Mouse (Mus musculus) midbrain, embryonic 13.5 days (tissue): Measurements from ENCODE around the gene Isoc2b. TPM values are rescaled to one million over a fixed set of nuclear protein-coding genes. Genes with fewer than 3 reads are reported as not detected.
A peak's percentile ranks its signal among the peaks of the same experiment; 100 is the strongest.

Experiments used
- ATAC-seq: fragments of 200-750 bp; cut with Nextera tagmentation; 2 replicates; pipeline ENCODE4 v1.8.0; 2017; ENCODE audit warnings: mild to moderate bottlenecking, moderate TSS enrichment, moderate library complexity
- H3K27ac ChIP-seq: fragments of 300-500 bp; sonication (generic); 2 replicates; pipeline ENCODE4 v1.5.1; 2015; ENCODE audit warnings: inconsistent platforms, mild to moderate bottlenecking, moderate library complexity
- H3K27me3 ChIP-seq: fragments of 300-500 bp; sonication (generic); 2 replicates; pipeline ENCODE4 v1.6.1; 2015; ENCODE audit warnings: mild to moderate bottlenecking, inconsistent platforms
- H3K36me3 ChIP-seq: fragments of 300-500 bp; sonication (generic); 2 replicates; pipeline ENCODE4 v1.6.1; 2015; ENCODE audit warnings: mild to moderate bottlenecking, inconsistent platforms
- H3K4me1 ChIP-seq: fragments of 300-500 bp; sonication (generic); replicated peaks from 2 replicates; pipeline ENCODE4 v1.6.1; 2015; ENCODE audit warnings: inconsistent platforms
- H3K4me2 ChIP-seq: fragments of 300-500 bp; sonication (generic); replicated peaks from 2 replicates; pipeline ENCODE4 v1.6.1; 2015; ENCODE audit warnings: moderate library complexity, mild to moderate bottlenecking, inconsistent platforms
- H3K4me3 ChIP-seq: fragments of 300-500 bp; sonication (generic); replicated peaks from 2 replicates; pipeline ENCODE4 v1.5.1; 2015; ENCODE audit warnings: mild to moderate bottlenecking, inconsistent platforms
- H3K9ac ChIP-seq: fragments of 300-500 bp; sonication (generic); replicated peaks from 2 replicates; pipeline ENCODE4 v1.6.1; 2015; ENCODE audit warnings: mild to moderate bottlenecking, inconsistent platforms
- H3K9me3 ChIP-seq: fragments of 300-500 bp; sonication (generic); 2 replicates; pipeline ENCODE4 v1.6.1; 2016; ENCODE audit warnings: mild to moderate bottlenecking, inconsistent platforms
- WGBS: fragments of 180-500 bp; shearing (Covaris S2); methylation state at CpG from one replicate; pipeline ENCODE4 v1.1.7; 2015; 5-methylcytosine and 5-hydroxymethylcytosine counted together
- polyA plus RNA-seq: library from polyadenylated mRNA; unstranded; fragments of >200 nt; fragmentation: Nextera tagmentation; extraction: Ambion mirVana; gene quantifications from 2 replicates; pipeline ENCODE4 v1.2.1, GENCODE M21; 2015

The Isoc2b gene
- polyA plus RNA-seq, 1 experiment from 2014 or later = 3.3 TPM

- peaks cover 36% of the 10 kb centered on the region for H3K4me1 ChIP-seq
- peak within 1 kb of the TSS; percentile 64 for H3K4me3 ChIP-seq
- ATAC-seq = peak; percentile 80
- WGBS = under 1% methylated on average over 41 of the region's 41 CpGs
- peak within 1 kb of the TSS; percentile 76 for H3K9ac ChIP-seq
- H3K9me3 ChIP-seq = no peaks in the 10 kb centered on the region
- no peaks in the 10 kb centered on the region for H3K36me3 ChIP-seq
- H3K4me2 ChIP-seq = peak within 1 kb of the TSS; percentile 88
- peak within 1 kb of the TSS; percentile 84 for H3K27ac ChIP-seq
- peaks cover 44% of the 10 kb centered on the region for H3K27me3 ChIP-seq
Measured at GRCm38 (mm10) chr7:4844245-4844916, 25.7 kb downstream of the Isoc2b start, which contains the start of gene Shisa7. Gene Shisa7, minus strand, starts transcription at chr7:4844696.

- H3K9me3 ChIP-seq = no peaks in the 10 kb centered on the region
- ATAC-seq = peak; percentile 57
- peak overlapping the region; percentile 64 for H3K4me3 ChIP-seq
- H3K27me3 ChIP-seq = peaks cover 48% of the 10 kb centered on the region
- no peaks in the 10 kb centered on the region for H3K36me3 ChIP-seq
- under 1% methylated on average over 34 of the region's 34 CpGs for WGBS
- H3K27ac ChIP-seq = peak overlapping the region; percentile 84
- H3K4me2 ChIP-seq = peak overlapping the region; percentile 88
- peaks cover 36% of the 10 kb centered on the region for H3K4me1 ChIP-seq
- peak overlapping the region; percentile 76 for H3K9ac ChIP-seq
Measured at GRCm38 (mm10) chr7:4843604-4844244, 26.3 kb downstream of the Isoc2b start.

GRCm38 (mm10) chr7:4842634-4843131, 27.4 kb downstream of the Isoc2b start:
- Histone ChIP-seq H3K4me3 (peak overlapping the region; percentile 64), H3K4me1 (peaks cover 40% of the 10 kb centered on the region), H3K9me3 (no peaks in the 10 kb centered on the region), H3K36me3 (no peaks in the 10 kb centered on the region), H3K27me3 (peaks cover 55% of the 10 kb centered on the region), H3K9ac (peak overlapping the region; percentile 76), H3K4me2 (peak overlapping the region; percentile 88), H3K27ac (peak overlapping the region; percentile 84)
- WGBS = under 1% methylated on average over 16 of the region's 16 CpGs
- ATAC-seq = peak; percentile 55

GRCm38 (mm10) chr7:4842077-4842476, 28.0 kb downstream of the Isoc2b start:
- no peaks in the 10 kb centered on the region for H3K9me3 ChIP-seq
- H3K36me3 ChIP-seq = no peaks in the 10 kb centered on the region
- H3K4me3 ChIP-seq = peak overlapping the region; percentile 64
- ATAC-seq = no peak
- WGBS = 43% methylated on average over 5 of the region's 5 CpGs
- peak overlapping the region; percentile 88 for H3K4me2 ChIP-seq
- peak overlapping the region; percentile 84 for H3K27ac ChIP-seq
- H3K4me1 ChIP-seq = peaks cover 41% of the 10 kb centered on the region
- H3K27me3 ChIP-seq = peaks cover 55% of the 10 kb centered on the region
- peak overlapping the region; percentile 49 for H3K9ac ChIP-seq

- no peak overlapping the region for H3K9ac ChIP-seq
- H3K36me3 ChIP-seq = peaks cover 3% of the 10 kb centered on the region; the same call in 1 of the 2 replicates
- H3K4me1 ChIP-seq = peaks cover 27% of the 10 kb centered on the region
- H3K4me3 ChIP-seq = no peak overlapping the region
- H3K9me3 ChIP-seq = no peaks in the 10 kb centered on the region
- H3K27me3 ChIP-seq = peaks cover 56% of the 10 kb centered on the region
- H3K27ac ChIP-seq = no peak overlapping the region
- 22% methylated on average over 1 of the region's 1 CpGs for WGBS
- H3K4me2 ChIP-seq = no peak overlapping the region
- no peak for ATAC-seq
Measured at GRCm38 (mm10) chr7:4837639-4838038, 32.4 kb downstream of the Isoc2b start.

GRCm38 (mm10) chr7:4836351-4836792, 33.7 kb downstream of the Isoc2b start:
- peaks cover 51% of the 10 kb centered on the region for H3K27me3 ChIP-seq
- peak; percentile 94 for ATAC-seq
- WGBS = under 1% methylated on average over 46 of the region's 51 CpGs
- H3K4me3 ChIP-seq = peak overlapping the region; percentile 57
- peaks cover 3% of the 10 kb centered on the region; the same call in 1 of the 2 replicates for H3K36me3 ChIP-seq
- H3K27ac ChIP-seq = peak overlapping the region; percentile 89
- peaks cover 15% of the 10 kb centered on the region for H3K4me1 ChIP-seq
- H3K9ac ChIP-seq = peak overlapping the region; percentile 84
- peak overlapping the region; percentile 76 for H3K4me2 ChIP-seq
- no peaks in the 10 kb centered on the region for H3K9me3 ChIP-seq

GRCm38 (mm10) chr7:4835631-4836327, 34.3 kb downstream of the Isoc2b start:
- H3K4me2 ChIP-seq = peak overlapping the region; percentile 76
- no peaks in the 10 kb centered on the region for H3K9me3 ChIP-seq
- 7% methylated on average over 29 of the region's 34 CpGs for WGBS
- H3K4me1 ChIP-seq = peaks cover 15% of the 10 kb centered on the region
- peaks cover 56% of the 10 kb centered on the region for H3K27me3 ChIP-seq
- H3K27ac ChIP-seq = peak overlapping the region; percentile 89
- H3K9ac ChIP-seq = peak overlapping the region; percentile 84
- peak overlapping the region; percentile 57 for H3K4me3 ChIP-seq
- peaks cover 3% of the 10 kb centered on the region; the same call in 1 of the 2 replicates for H3K36me3 ChIP-seq
- ATAC-seq = peak; percentile 78; the same call in 1 of the 2 replicates

- peaks cover 37% of the 10 kb centered on the region for H3K36me3 ChIP-seq
- no peak overlapping the region for H3K4me2 ChIP-seq
- no peaks in the 10 kb centered on the region for H3K9me3 ChIP-seq
- no peak overlapping the region for H3K27ac ChIP-seq
- WGBS = 8% methylated on average over 12 of the region's 12 CpGs
- ATAC-seq = no peak
- no peak overlapping the region for H3K9ac ChIP-seq
- no peak overlapping the region for H3K4me3 ChIP-seq
- peaks cover 47% of the 10 kb centered on the region for H3K27me3 ChIP-seq
- peaks cover 3% of the 10 kb centered on the region; the same call in 1 of the 2 replicates for H3K4me1 ChIP-seq
Measured at GRCm38 (mm10) chr7:4830476-4830875, 39.6 kb downstream of the Isoc2b start.

GRCm38 (mm10) chr7:4825365-4825764, 44.7 kb downstream of the Isoc2b start:
- Histone ChIP-seq H3K9me3 (no peaks in the 10 kb centered on the region), H3K36me3 (peaks cover 34% of the 10 kb centered on the region), H3K4me2 (no peak overlapping the region), H3K4me1 (no peaks in the 10 kb centered on the region), H3K27ac (no peak overlapping the region), H3K4me3 (no peak overlapping the region), H3K27me3 (peaks cover 14% of the 10 kb centered on the region), H3K9ac (no peak overlapping the region)
- 60% methylated on average over 4 of the region's 4 CpGs for WGBS
- ATAC-seq = no peak

GRCm38 (mm10) chr7:4822162-4822907, 47.7 kb downstream of the Isoc2b start:
- 70% methylated on average over 6 of the region's 6 CpGs for WGBS
- Histone ChIP-seq H3K4me3 (no peak overlapping the region), H3K9me3 (no peaks in the 10 kb centered on the region), H3K36me3 (peaks cover 6% of the 10 kb centered on the region; the same call in 1 of the 2 replicates), H3K4me1 (no peaks in the 10 kb centered on the region), H3K27ac (no peak overlapping the region), H3K27me3 (no peaks in the 10 kb centered on the region), H3K9ac (no peak overlapping the region), H3K4me2 (no peak overlapping the region)
- ATAC-seq = no peak

GRCm38 (mm10) chr7:4821690-4822089, 48.4 kb downstream of the Isoc2b start:
- Histone ChIP-seq H3K4me2 (no peak overlapping the region), H3K36me3 (peaks cover 4% of the 10 kb centered on the region; the same call in 1 of the 2 replicates), H3K27ac (no peak overlapping the region), H3K4me3 (no peak overlapping the region), H3K27me3 (no peaks in the 10 kb centered on the region), H3K4me1 (no peaks in the 10 kb centered on the region), H3K9me3 (no peaks in the 10 kb centered on the region), H3K9ac (no peak overlapping the region)
- 83% methylated on average over 4 of the region's 4 CpGs for WGBS
- no peak for ATAC-seq
